Mouse (Mus musculus): ENCODE measurements around the gene Yeats2.

The Yeats2 gene

DNA sequence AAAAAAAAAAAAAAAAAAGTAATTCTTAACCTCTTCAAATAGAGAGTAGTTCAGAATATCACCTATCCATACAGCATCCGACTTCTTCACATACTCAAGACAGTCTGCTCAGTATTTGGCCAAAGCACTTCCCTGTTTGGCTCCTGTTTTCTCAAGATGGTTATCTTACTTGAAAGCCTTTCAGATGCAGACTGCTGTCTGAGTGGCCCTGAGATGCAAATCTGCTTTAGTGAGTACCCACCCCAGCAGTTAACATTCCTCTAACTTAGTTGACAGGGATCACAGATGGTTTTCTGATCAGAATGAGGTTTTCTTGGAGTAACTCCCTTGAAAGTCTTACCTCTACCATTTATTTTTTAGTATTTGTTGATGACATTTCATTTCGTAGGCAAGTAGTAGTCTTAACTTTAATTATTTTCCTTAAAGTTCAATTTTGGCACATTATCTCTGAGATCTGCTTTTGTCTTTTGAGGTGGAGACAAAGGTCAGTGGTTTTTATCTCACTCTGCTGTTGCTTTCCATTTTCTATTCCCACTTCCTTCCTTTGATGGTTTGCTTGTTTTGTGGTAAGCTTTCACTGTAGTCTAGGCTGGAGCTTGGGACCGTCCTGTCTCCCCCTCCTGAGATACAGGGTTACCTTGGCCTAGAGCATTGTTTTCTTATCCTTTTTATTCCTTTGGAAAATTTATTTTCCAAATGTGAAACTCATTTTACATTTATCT, 50.5 kb downstream of the Yeats2 start:
- no peak for DNase-seq (ENCODE audit: low spot score)

DNA sequence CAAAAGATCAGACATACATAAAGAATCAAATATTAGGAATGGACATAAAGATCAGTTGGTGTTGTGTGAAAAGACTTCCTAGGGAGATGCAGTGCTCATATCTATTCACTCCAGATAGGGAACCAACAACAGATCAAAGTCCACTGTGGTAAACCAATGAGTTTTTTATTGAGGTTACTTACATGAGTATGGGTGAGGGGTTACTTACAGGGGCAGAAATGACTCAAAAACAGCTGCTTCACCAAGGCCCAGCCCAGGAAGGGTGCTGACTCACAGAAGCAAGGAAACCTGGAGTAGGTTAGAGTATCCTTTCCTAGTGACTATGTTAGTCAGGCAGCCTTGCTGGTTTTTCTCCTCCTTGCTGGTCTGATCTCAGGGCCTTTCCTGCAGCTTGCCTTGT, 51.2 kb downstream of the Yeats2 start:
- no peak for DNase-seq (ENCODE audit: low spot score)

GRCm38 (mm10) chr16:20195546-20195945, 54.7 kb downstream of the Yeats2 start:
- DNase-seq (ENCODE audit: low spot score): no peak

- DNase-seq (ENCODE audit: low spot score): no peak
Measured at GRCm38 (mm10) chr16:20196962-20197361, 56.1 kb downstream of the Yeats2 start.

DNA sequence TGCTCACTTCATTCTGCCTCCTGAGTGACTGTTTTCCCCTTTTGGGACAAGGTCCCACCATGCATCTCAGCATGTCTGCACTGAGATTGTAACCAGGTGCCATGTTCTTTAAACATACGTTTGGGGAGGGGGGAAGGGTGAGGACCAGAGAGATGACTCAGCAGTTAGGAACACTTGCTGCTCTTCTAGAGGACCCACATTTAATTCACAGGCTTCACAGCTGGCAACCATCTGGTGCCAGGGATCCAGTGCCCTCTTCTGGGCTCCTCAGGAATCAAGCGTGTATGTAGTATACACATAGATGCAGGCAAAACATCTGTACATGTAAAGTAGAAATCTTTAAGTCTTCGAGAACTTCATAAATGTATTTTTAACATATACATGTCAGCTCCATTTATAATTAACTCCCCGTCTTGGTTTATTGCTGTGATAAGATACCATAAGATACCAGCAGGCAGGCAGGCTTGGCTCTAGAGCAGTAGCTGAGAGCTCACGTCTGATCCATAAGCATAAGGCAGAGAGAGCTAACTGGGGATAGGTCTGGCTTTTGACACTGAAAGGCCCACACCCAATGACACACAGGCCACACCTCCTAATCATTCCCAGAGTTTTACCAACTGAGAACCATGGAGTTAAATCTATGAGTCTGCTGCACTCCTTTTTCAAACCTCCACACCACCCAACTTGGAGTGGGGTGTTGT, 58.8 kb downstream of the Yeats2 start:
- no peak for DNase-seq (ENCODE audit: low spot score)

GRCm38 (mm10) chr16:20213591-20214226, 72.8 kb downstream of the Yeats2 start:
- no peak for DNase-seq (ENCODE audit: low spot score)

GRCm38 (mm10) chr16:20222726-20223125, 81.9 kb downstream of the Yeats2 start:
- no peak for DNase-seq (ENCODE audit: low spot score)

DNA sequence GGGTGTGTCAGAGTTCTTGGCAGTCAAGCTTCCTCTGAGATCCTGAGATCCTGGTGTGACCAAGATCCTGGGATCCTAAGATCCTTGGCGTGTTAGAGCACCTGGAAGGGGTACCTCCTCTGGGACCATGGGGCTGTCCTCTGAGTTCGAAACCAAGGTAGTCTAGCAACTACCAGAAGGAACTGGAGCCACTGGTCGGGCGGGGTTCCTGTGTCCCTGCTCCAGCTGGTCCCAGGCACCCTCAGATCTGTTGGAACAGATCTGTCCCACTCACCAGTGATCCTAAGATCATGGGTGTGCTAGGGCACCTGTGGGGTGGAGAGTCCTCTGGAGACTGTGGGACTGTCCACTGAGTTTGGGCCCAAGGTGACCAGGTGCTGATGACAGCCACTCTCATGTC, 85.8 kb downstream of the Yeats2 start:
- DNase-seq (ENCODE audit: low spot score): no peak

DNA sequence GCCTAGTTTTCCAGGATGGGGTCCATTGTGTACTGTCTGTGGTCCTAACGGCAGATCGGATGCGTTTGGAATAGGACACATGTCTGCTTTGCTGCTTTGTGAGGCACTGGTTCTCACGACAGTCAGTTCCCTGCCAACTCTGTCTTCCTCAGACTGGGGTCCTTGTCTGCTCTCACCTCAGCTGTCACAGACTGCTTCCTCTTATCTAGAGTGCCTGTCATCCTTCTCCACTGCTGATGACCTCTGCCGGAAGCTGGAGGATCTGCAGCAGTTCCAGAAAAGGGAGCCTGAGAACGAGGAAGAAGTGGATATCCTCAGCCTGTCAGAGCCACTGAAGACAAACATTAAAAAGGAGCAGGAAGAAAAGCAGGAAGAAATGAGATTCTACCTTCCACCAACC, 86.6 kb downstream of the Yeats2 start:
- no peak for DNase-seq (ENCODE audit: low spot score)

GRCm38 (mm10) chr16:20228167-20228566, 87.3 kb downstream of the Yeats2 start:
- no peak for DNase-seq (ENCODE audit: low spot score)

DNA sequence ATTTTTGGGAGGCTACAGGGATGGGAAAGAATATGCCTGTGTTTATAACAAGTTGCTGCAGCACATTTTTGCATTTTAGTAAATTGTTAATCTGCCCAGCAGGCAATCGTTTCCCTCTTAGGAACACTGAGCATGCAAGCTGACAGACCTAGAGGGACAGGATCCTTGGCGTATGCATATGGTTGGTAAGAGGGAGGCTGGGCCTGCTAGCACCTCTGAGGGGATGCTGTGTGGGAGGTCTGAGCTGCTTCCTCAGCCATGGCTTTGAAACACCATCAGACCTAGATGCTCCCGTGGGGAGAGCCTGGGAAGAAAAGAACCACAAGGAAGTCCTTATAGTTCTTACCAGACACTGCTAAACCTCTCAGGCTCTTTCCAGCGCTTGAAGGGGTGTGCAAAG, 93.5 kb downstream of the Yeats2 start:
- no peak for DNase-seq (ENCODE audit: low spot score)

GRCm38 (mm10) chr16:20237426-20237825, 96.6 kb downstream of the Yeats2 start:
- DNase-seq (ENCODE audit: low spot score): no peak

GRCm38 (mm10) chr16:20238646-20239045, 97.8 kb downstream of the Yeats2 start:
- no peak for DNase-seq (ENCODE audit: low spot score)

- DNase-seq (ENCODE audit: low spot score): no peak
Measured at GRCm38 (mm10) chr16:20240468-20241414, 99.9 kb downstream of the Yeats2 start, which contains the start of gene Map6d1. Gene Map6d1, minus strand, starts transcription at chr16:20241358.

DNA sequence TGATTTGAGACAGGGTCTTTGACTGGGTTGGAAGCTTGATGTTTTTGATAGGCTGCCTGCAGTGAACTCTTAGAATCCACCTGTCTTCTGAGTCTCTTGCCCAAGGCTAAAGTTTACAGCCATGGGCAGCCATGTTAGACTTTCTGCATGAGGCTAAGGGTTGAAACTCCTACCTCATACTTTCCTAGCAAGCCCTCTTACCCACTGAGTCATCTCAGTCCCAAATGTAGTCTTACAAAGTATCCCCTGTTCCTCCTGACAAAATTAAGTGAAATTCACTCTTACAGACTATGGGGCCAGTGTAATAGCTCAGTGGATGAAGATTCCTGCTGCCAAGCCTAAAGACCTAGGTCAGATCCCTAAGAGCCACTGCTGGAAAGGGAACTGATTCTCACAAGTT, 106.2 kb downstream of the Yeats2 start:
- DNase-seq (ENCODE audit: low spot score): no peak

GRCm38 (mm10) chr16:20248442-20249174, 107.7 kb downstream of the Yeats2 start:
- DNase-seq (ENCODE audit: low spot score): no peak

DNA sequence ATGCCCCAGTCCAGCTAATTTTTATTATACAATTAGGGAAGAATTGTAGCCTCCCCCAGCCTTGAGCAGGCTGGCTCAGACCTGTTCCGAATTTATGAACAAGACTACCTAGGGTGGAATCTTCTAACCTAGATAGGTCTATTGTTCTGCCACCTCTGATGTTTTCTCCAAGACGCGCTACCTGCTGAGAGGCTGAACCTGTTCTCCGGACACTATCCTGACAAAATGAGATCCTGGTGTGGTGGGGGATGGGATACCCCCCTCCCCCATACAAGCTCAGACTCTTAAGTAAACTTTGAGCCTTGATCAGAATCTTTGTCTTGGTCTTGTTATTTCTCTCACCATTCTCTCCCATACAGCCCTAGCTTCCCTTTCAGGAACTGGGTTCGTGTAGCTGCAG, 117.1 kb downstream of the Yeats2 start:
- no peak for DNase-seq (ENCODE audit: low spot score)

GRCm38 (mm10) chr16:20265089-20265488, 124.2 kb downstream of the Yeats2 start:
- no peak for DNase-seq (ENCODE audit: low spot score)

DNA sequence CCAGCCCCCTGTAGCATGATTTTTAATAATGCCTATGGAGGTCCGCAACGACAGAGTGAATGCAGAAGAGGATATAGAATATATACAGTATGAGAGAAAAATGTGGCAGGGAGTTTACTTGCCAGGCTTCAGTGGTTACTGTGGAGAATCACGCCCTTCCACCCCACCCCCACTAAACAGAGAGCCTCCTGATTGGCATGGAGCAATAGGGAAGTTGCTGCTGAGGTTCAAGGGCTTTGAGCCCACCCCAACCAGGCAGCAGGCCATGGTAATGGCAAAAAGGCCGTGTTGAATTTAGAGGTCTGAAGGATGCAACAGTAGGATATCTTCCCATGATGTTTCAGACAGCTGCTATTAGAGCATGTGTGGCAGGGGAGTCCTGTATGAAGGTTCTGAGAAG, 130.5 kb downstream of the Yeats2 start:
- DNase-seq (ENCODE audit: low spot score): no peak

DNA sequence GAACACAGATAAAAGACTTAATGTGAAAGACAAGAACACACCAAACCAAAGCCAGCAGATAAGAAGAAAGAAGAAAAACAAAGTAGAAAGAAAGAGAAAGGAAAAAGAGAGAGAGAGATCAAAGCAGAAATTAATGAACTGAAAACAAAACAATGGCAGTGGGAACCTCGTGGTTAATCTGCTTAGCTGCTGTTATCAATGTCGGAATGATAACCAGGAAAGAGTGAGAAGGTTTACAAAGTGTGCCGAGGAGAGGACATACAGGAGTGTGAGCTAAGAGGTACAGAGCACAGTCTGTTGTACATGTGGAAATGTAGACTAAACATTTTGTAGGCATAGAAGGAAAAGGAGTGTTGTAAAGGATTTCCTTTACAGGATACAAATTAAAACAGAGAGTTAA, 132.1 kb downstream of the Yeats2 start:
- no peak for DNase-seq (ENCODE audit: low spot score)

- DNase-seq (ENCODE audit: low spot score): no peak
Measured at GRCm38 (mm10) chr16:20279395-20279794, 138.5 kb downstream of the Yeats2 start.

Measured in spleen, adult 12 weeks (tissue).